Mouse (Mus musculus) adrenal gland, postnatal 4 days (tissue): ENCODE results near the gene Akr1c12. TPM values are rescaled to one million over a fixed set of nuclear protein-coding genes. Genes with fewer than 3 reads are reported as not detected.
"Not testable (repeated sequence)": the region's sequence is repeated elsewhere in the genome, so short reads cannot be mapped to it uniquely, and the experiment has no call there.

ENCODE experiments used
- DNase-seq, 2 experiments: peaks; one replicate each; pipeline ENCODE4 v3.0.0; 2021 to 2022; ENCODE audit warnings: low spot score in 2 of 2, mixed read lengths in 2 of 2
- long read RNA-seq, 2 experiments: library from polyadenylated mRNA; stranded (forward); transcript quantifications; one replicate each; pipeline ENCODE4 v2.0.0; 2021
- total RNA-seq, 2 experiments: library from RNA; stranded (reverse); gene quantifications; 2 replicates each; pipeline ENCODE4 v1.2.3; 2021

Gene Akr1c12
- total RNA-seq, result 1 to 10 TPM in 1 of 2 experiments, under 1 TPM in 1; 0.92 to 2.0 TPM
- long read RNA-seq, experiment 1, partial matches to known transcripts, result 1 of 1 reads
- long read RNA-seq, experiment 1, other reads (novel, unspliced or antisense), result 0 of 1 reads
- long read RNA-seq, experiment 2, partial matches to known transcripts, result 0 of 1 reads
- long read RNA-seq, experiment 2, other reads (novel, unspliced or antisense), result 0 of 1 reads

DNA sequence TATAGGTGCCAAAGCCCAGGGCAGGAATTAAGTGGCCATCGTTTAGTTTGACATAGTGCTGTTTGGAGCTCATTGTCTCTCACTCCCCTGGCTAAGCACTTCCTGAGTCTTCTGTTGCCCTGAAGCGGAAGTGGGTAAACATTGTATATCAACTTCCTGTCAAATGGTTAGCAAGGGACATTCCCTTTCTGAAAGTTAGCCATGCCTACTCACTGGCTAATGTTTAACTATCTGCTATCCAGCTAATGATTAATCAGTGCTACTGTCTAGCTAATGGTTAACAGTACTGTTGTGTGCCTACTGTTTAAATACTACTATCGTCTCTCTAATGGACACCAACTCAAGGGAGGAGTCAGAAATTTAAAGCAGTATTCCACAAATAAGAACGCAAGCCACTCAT is at the start of gene Akr1c12:
TSS of gene Akr1c12 (minus strand) at position 150 of the 400 bp plus-strand sequence.
- DNase-seq, result no peak

GRCm38 (mm10) chr13:4318773-4319172 is 39.5 kb upstream of the Akr1c12 start:
- no peak for DNase-seq

DNA sequence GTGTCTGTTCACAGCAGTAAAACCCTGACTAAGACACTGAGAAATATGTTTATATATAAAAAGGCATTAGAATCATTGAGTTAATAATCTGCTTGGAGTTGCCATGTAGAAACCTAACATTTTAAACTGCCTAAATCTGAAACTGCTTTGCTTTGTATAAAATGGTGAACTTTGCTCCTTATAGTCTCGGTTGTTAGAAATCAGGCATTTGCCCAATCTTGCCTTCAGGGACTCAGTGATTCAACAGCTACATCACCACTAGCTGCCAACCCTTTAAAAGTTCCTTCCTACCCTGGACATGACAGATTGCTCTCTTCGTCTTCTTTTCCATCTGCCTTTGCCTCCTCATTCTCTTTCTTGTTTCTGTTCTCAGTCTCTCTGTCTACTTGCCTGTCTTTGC is 34.7 kb upstream of the Akr1c12 start:
- DNase-seq, result no peak

GRCm38 (mm10) chr13:4304861-4305565 is 25.8 kb upstream of the Akr1c12 start:
- no peak for DNase-seq

DNA sequence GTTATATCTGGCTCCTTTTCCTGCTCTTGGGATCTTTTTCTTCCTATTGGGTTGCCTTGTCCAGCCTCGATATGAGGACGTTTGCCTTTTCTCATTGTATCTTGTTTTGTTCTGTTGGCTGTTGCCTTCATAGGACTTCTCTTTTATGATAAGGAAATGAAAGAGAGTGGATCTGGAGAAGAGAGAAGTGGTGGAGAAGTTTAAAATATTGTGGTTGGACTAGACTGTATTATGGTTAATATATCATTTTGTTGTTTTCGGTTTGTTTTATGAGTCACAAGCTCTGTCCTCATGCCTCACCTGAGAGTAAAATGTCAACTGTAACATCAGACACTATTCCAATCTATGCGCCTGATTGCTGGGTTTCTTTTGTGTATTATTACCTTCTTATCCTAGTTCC is 17.8 kb upstream of the Akr1c12 start:
- no peak for DNase-seq

DNA sequence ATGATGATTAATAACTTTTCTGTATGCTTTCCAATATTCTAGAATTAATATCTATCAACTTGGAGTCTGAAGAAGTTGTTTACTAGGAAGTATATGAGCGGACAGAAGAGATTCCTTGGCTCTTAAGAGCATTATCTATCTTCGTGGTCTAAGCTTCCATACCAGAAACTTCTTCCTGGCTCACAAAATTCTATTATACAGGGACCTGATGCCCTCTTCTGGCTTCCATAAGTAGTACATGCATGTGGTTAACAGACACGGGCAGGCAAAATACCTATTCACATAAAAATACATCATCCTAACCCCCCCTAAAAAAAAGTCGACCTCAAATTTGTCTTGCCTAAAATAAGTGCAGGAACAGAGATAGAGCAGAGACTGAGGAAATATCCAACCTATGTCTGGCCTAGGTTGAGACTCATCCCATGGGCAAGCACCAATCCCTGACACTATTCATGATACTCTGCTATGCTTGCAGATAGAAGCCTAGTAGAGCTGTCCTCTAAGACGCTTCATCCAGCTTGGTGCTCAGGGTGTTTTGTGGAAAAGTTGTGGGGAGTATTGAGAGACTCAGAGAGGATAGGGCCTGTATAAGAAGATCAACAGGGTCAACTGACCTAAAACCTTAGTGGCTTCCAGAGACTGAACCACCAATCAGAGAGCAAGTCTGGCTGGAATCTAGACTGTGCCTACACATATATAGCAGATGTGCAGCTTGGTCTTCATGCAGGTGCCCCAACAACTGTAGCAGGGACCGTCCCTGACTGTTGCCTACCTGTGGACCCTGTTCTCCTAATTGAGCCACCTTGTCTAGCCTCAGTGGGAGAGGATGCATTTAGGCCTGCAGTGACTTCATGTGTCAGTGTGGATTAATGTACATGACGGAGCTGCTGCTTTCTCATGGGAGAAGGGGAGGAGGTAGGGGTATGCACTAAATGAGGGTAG is 2.5 kb upstream of the Akr1c12 start:
- no peak for DNase-seq

DNA sequence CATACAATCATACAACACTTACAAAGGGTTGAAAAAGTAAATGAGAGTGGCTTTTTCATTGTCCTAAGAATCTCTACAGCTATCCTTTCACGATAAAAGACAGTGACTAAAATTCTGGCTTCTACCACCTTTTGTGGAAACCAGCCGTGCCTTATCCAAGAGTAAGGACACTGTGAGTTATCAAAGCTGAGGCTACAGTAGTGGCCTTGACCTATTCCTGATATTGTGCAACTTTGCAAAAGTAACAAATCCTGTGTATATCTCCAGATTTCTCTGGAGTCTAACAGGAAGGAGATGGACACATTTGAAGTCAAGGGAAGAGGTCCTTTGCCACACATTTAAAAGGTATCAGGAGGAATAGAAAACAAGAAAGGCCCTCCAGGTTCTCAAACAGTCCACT is 1.7 kb downstream of the Akr1c12 start:
- DNase-seq, result no peak

GRCm38 (mm10) chr13:4270860-4271259 is 8.4 kb downstream of the Akr1c12 start:
- DNase-seq, result no peak

DNA sequence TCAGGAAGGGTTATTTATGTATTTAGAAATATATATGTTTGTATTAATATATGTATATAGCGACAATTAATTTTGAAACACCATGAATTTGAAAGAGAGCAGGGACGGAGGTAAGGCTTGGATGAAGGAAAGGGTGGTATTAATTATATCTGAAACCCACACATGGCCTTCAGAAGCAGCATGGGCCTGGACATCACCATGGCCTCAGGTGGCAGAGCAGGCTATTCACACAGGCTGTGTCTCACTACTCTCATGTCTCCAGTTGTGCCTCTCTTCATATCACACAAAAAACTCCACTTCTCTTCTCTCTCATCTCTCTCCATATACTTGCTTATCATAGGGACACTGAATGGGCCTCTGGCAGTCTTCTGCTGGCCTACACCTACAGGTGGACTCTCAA is 13.8 kb downstream of the Akr1c12 start:
- not testable (repeated sequence) for DNase-seq

DNA sequence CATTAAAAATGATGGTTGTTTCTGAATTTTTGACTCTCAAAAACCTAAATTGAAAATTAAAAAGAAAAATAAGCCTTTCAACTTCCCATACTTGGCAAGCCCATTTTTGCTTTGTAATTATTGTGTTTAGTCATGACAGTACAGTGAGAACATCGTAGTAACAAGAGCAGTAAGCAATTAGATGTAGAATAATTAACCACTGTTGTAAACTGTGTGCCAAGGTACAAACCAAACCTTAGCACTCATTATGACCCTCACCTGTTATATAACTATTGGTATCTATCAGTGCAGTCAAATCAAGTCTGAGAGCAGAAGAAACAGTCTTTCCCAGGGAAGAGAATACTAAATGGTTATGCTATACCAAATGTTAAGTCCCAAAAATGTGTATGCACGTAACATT is 14.2 kb downstream of the Akr1c12 start:
- no peak for DNase-seq

- no peak for DNase-seq
These were observed 14.6 kb downstream of the Akr1c12 start for GRCm38 (mm10) chr13:4264612-4265011.

DNA sequence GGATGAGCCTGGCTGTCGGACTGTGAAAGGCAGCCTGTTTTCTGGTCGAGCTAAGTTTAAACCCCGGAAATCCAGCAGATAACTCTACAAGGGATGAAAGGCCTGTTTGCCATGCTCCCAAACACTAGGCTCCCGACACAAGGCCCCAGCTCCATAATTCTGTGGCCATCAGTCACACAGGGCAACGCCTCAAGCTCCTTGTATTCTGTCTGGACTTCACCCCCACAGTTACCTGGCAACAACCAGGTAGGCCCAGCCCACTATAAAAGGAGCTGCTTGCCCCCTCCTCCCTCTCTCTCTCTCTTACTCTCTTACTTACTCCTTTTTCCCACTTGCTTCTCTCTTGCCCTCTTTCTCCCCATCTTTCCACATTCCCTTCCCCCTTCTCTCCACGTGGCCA is 21.9 kb downstream of the Akr1c12 start:
- DNase-seq, result no peak

- not testable (repeated sequence) for DNase-seq
These were observed 22.3 kb downstream of the Akr1c12 start for GRCm38 (mm10) chr13:4256894-4257293.

- DNase-seq, result no peak
These were observed 29.9 kb downstream of the Akr1c12 start for GRCm38 (mm10) chr13:4249347-4249746.

DNA sequence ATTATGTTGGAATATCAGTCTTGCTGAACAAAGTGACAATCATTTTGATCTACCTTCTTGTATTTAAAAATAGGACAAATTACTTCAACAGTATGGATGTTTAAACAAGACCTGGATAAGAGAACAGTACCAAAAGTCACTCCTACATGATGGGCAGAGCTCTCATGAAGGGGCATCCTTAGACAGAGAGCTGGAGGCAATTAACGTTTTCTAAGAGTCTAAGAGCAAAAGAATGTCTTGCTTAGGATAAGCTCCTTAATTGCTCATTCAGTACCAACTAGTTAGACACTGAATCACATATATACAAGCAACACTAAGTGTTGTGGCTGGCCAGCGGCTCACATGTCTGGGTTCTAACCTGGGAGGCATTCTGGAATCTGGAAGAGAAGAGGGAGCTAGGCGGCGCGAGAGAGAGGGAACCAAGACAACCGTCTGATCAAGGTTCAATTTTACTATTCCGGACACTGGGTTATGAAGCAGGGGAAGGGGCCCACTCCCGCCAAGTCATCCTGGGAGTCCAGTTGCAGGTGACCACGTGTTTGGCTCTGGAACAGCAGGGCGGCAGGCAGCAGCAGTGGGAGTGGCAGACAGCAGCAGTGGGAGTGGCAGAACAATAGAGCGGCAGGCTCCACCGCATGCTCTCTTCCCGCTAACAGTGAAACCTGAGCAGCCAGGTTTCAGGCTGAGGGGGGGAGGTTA is 34.2 kb downstream of the Akr1c12 start:
- no peak for DNase-seq

DNA sequence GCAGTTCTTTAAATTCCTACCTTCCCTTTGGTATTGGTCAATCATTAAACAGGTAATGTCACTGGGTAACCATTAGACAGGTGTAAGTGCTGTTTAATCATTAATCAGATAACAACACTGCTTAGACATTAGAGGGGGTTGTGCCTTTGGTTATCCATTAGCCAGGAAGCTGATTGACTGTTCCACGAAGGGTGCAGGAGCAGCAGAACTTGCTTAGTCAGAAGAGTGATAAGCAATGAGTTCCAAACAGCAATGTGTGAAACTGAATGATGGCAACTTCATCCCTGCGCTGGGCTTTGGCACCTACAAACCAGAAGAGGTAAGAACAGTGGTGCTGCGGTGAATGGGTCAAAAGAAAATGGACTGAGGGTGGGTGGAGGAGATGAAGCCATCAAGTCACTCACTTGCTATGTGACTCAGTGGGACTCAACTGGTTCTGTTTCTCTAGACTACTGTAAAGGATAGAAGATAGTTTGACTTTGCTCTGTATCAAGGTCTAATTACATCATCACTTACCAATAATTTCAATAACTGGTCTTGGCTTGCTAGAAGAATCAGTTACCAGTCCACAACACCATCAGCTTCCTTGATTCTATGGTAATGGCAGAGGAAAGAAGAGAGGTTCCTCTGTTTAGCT is 45.6 kb downstream of the Akr1c12 start:
- no peak for DNase-seq

- DNase-seq, result no peak
These were observed 46.1 kb downstream of the Akr1c12 start for GRCm38 (mm10) chr13:4233135-4233534.

DNA sequence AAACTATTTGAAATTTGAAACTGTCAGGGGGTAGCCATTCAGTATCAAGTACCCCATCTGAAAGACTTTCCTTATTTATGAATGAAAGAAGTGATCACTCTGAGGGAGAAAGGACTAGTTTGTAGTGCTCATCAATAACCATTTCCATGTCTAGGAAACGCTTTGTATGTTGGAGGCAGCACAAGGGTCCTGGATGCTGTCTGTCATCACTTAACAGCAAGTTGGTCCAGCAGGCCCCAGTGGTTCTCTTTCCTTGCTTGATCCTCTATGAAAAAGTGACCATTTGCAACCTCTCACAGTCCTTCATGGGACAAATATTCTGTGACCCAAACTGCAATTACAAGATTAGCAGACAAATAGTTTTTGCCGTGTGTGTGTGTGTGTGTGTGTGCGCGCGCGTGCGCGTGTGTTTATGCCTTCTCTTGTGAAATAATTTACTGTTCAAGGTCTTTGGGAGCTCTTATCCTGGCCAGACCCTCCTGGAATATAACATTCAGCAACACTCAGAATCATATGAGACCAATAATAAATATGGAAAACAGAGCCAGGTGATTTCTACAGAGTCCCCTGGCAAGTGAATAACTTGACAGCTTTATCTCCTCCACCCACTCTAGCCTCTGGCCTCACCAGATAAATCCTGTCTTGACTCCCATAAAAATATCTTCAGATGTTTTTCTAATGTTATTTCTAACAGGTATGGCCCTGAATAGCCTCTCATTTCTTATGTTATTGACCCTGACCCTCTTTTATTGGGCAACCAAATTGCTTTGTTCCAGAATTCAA is 48.2 kb downstream of the Akr1c12 start:
- no peak for DNase-seq

DNA sequence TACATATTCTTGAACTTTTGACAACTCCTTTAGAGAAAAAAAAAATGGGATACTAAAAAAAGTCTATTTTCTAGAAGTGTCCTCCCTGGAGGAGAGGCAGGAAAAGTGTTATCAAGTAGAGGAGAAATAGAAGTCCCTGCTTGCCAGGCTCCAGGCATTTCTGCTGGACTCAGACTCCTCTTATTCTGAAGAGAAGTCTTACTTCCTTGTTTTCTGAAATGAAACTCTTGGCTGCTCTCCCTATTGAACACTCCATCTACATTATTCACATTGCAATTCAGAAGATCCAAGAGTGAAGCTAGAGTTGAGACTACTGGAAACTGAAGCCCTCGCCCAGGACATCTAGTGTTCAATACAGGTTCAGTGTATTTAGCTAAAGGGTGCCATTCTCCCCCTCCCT is 50.8 kb downstream of the Akr1c12 start, which contains the start of gene Akr1c19:
TSS of gene Akr1c19 (plus strand) at position 260 of the 400 bp plus-strand sequence.
- no peak for DNase-seq
